Mouse (Mus musculus) midbrain, postnatal 0 days (tissue): ENCODE measurements at regions not wholly inside any gene's neighbourhood (a gene's known extent, or its start where the extent isn't known, plus 50 kb on each side); places are given as distances from the start of the nearest gene placed in this dataset.
A peak's percentile ranks its signal among the peaks of the same experiment; 100 is the strongest.

ENCODE experiments used
- ATAC-seq: fragments of 200-750 bp; cut with Nextera tagmentation; 2 replicates; pipeline ENCODE4 v1.8.0; 2017; ENCODE audit warnings: moderate number of reproducible peaks, mild to moderate bottlenecking, moderate TSS enrichment, moderate library complexity; ENCODE audit not compliant: low FRiP score
- DNase-seq: peaks from one replicate; pipeline ENCODE4 v3.0.0-alpha.2; 2015; ENCODE audit warnings: low spot score
- H3K27ac ChIP-seq: fragments of 300-500 bp; sonication (generic); 2 replicates; pipeline ENCODE4 v1.5.1; 2014; ENCODE audit warnings: low read depth, mild to moderate bottlenecking, low read length, mixed read lengths
- H3K27me3 ChIP-seq: fragments of 300-500 bp; sonication (generic); 2 replicates; pipeline ENCODE4 v1.6.1; 2014; ENCODE audit warnings: low read length, control low read depth, mixed read lengths; ENCODE audit not compliant: insufficient read depth
- H3K36me3 ChIP-seq: fragments of 300-500 bp; sonication (generic); 2 replicates; pipeline ENCODE4 v1.6.1; 2014; ENCODE audit warnings: low read length, control low read depth, mixed read lengths; ENCODE audit not compliant: insufficient read depth
- H3K4me1 ChIP-seq: fragments of 300-500 bp; sonication (generic); 2 replicates; pipeline ENCODE4 v1.6.1; 2014; ENCODE audit warnings: mild to moderate bottlenecking, control low read depth, antibody characterized with exemption, low read length, mixed read lengths; ENCODE audit not compliant: insufficient read depth
- H3K4me2 ChIP-seq: fragments of 300-500 bp; sonication (generic); 2 replicates; pipeline ENCODE4 v1.6.1; 2014; ENCODE audit warnings: low read depth, mild to moderate bottlenecking, low read length, mixed read lengths; ENCODE audit not compliant: poor library complexity, severe bottlenecking
- H3K4me3 ChIP-seq: fragments of 300-500 bp; sonication (generic); 2 replicates; pipeline ENCODE4 v1.5.1; 2014; ENCODE audit warnings: low read depth, mild to moderate bottlenecking, low read length, moderate library complexity
- H3K9ac ChIP-seq: fragments of 300-500 bp; sonication (generic); replicated peaks from 2 replicates; pipeline ENCODE4 v1.6.1; 2014; ENCODE audit warnings: mild to moderate bottlenecking, low read length, moderate library complexity, mixed read lengths; ENCODE audit not compliant: poor library complexity, severe bottlenecking
- H3K9me3 ChIP-seq: fragments of 300-500 bp; sonication (generic); 2 replicates; pipeline ENCODE4 v1.6.1; 2016; ENCODE audit warnings: low read length, control low read depth
- CTCF ChIP-seq: IDR thresholded peaks from 2 replicates; pipeline ENCODE4 v1.5.1; 2016; ENCODE audit warnings: antibody characterized with exemption, mild to moderate bottlenecking
- WGBS: fragments of 180-500 bp; shearing (Covaris S2); extraction: QIAGEN DNeasy Blood & Tissue Kit; methylation state at CpG from one replicate; pipeline ENCODE4 v1.1.7; 2014; 5-methylcytosine and 5-hydroxymethylcytosine counted together

GRCm38 (mm10) chr2:178711587-178712080 is 281.3 kb downstream of the Cdh26 start:
- no peak for TF ChIP-seq CTCF
- Histone ChIP-seq H3K36me3 (no peaks in the 10 kb centered on the region), H3K27me3 (no peaks in the 10 kb centered on the region), H3K4me2 (no peak overlapping the region), H3K9me3 (no peaks in the 10 kb centered on the region), H3K27ac (no peak overlapping the region), H3K9ac (no peak overlapping the region), H3K4me1 (no peaks in the 10 kb centered on the region), H3K4me3 (no peak overlapping the region)
- ATAC-seq (no peak), DNase-seq (no peak)
- 82% methylated on average over 5 of the region's 5 CpGs for WGBS

- no peak overlapping the region for H3K9ac ChIP-seq
- no peak for ATAC-seq
- no peaks in the 10 kb centered on the region for H3K36me3 ChIP-seq
- H3K4me3 ChIP-seq = no peak overlapping the region
- WGBS = 42% methylated on average over 9 of the region's 9 CpGs
- H3K4me1 ChIP-seq = no peaks in the 10 kb centered on the region
- TF ChIP-seq CTCF = no peak
- no peak overlapping the region for H3K4me2 ChIP-seq
- no peaks in the 10 kb centered on the region for H3K27me3 ChIP-seq
- no peaks in the 10 kb centered on the region for H3K9me3 ChIP-seq
- no peak for DNase-seq
- H3K27ac ChIP-seq = no peak overlapping the region
These were observed 282.1 kb downstream of the Cdh26 start for GRCm38 (mm10) chr2:178712391-178712892.

GRCm38 (mm10) chr2:178715500-178716245 is 285.3 kb downstream of the Cdh26 start:
- Histone ChIP-seq H3K9me3 (no peaks in the 10 kb centered on the region), H3K4me1 (no peaks in the 10 kb centered on the region)
- ATAC-seq = no peak

GRCm38 (mm10) chr2:178718048-178718447 is 287.7 kb downstream of the Cdh26 start:
- no peaks in the 10 kb centered on the region for H3K4me1 ChIP-seq
- no peak overlapping the region for H3K4me3 ChIP-seq
- TF ChIP-seq CTCF = no peak
- H3K27ac ChIP-seq = no peak overlapping the region
- H3K9me3 ChIP-seq = no peaks in the 10 kb centered on the region
- DNase-seq (no peak), ATAC-seq (no peak)
- H3K9ac ChIP-seq = no peak overlapping the region
- WGBS = 90% methylated on average over 5 of the region's 5 CpGs
- H3K36me3 ChIP-seq = no peaks in the 10 kb centered on the region
- no peak overlapping the region for H3K4me2 ChIP-seq
- no peaks in the 10 kb centered on the region for H3K27me3 ChIP-seq

More at GRCm38 (mm10) chr2:178715500-178716245, 285.3 kb downstream of the Cdh26 start:
- Histone ChIP-seq H3K9ac (no peak overlapping the region), H3K4me2 (no peak overlapping the region), H3K4me3 (no peak overlapping the region), H3K36me3 (no peaks in the 10 kb centered on the region), H3K27ac (no peak overlapping the region), H3K27me3 (no peaks in the 10 kb centered on the region)
- WGBS = 83% methylated on average over 5 of the region's 5 CpGs
- no peak for TF ChIP-seq CTCF
- no peak for DNase-seq

DNA sequence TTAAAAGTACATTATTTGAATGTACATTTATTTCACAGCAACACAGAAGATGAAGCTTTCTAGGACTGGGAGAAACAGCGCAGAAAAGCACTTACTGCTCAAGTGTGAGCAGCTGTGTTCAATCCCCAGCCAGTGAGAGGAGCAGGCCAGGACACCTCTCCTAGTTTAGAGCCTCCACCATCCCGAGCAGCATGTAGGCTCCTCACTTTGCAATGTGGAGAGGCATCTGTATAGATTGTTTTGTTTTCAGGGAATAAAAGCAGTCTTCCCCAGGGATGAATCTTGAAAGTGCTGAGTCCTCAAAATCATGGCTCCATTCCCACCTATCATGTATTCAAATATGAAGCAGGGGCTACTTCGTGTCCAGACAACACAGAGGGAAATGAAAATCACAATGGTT is 293.1 kb downstream of the Cdh26 start:
- DNase-seq (no peak), ATAC-seq (no peak)
- Histone ChIP-seq H3K9me3 (no peaks in the 10 kb centered on the region), H3K4me2 (no peak overlapping the region), H3K4me1 (peaks cover 10% of the 10 kb centered on the region), H3K4me3 (no peak overlapping the region), H3K27me3 (no peaks in the 10 kb centered on the region), H3K9ac (no peak overlapping the region), H3K36me3 (no peaks in the 10 kb centered on the region), H3K27ac (no peak overlapping the region)
- 55% methylated on average over 3 of the region's 3 CpGs for WGBS
- no peak for TF ChIP-seq CTCF

- WGBS = 11% methylated on average over 5 of the region's 5 CpGs
- Histone ChIP-seq H3K27me3 (no peaks in the 10 kb centered on the region), H3K27ac (no peak overlapping the region), H3K9ac (no peak overlapping the region), H3K9me3 (no peaks in the 10 kb centered on the region), H3K4me3 (no peak overlapping the region), H3K4me1 (peaks cover 10% of the 10 kb centered on the region), H3K36me3 (no peaks in the 10 kb centered on the region), H3K4me2 (no peak overlapping the region)
- peak; percentile 54 for TF ChIP-seq CTCF
- DNase-seq = peak; percentile 23
- no peak for ATAC-seq
These were observed 293.9 kb downstream of the Cdh26 start for GRCm38 (mm10) chr2:178724228-178724627.
